Mouse (Mus musculus): ENCODE measurements around the gene Slc20a1. TPM values are rescaled to one million over a fixed set of nuclear protein-coding genes. Genes with fewer than 3 reads are reported as not detected.

Slc20a1 gene
- total and polyA plus RNA-seq, 3 experiments, result 10.1 to 15.9 (median 14.7) TPM

DNA sequence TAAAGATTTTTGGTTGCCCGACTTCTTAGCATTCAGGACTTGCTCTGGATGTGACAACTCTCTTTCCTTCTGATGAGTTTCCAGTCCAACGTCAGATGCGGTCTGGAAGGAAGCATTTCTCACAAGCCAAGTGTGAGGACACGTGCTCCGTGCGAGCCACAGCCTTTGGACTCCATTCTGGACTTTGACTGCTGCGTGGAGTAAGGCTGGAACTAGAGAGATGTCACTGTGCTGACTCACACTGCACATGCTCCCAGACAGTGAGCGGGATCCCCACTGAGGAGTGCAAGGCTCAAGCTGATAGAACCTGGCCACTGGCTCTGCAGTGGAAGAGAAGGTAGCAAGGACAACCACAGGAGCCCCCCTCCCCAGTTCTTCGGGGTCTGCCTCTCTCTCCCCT is 33.9 kb downstream of the Slc20a1 start:
- H3K27ac ChIP-seq, result no peak overlapping the region
- no peaks in the 10 kb centered on the region for H3K4me1 ChIP-seq (ENCODE audit: control insufficient read depth, insufficient read depth, low read length)

DNA sequence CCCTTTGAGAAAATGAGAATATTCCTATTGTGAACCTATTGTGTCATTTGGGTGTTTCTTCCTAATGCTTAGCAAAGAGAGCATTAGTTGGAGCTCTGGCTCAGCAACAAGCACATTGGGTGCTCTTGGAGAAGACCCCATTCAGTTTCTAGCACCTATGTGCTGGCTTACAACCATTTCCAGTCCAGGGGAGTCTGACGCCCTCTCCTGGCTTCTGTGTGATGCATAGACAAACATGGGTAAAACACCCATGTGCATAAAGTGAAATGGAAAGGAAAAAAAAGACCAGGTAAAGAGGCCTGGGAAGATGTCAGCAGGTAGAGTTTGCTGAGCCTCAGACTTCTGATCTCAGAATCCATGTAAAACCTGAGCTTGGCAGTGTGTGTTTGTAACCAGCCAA is 34.7 kb downstream of the Slc20a1 start:
- DNase-seq, result no peak
- intact Hi-C loops (cut with DNase I), result no loop called here
- H3K4me3 ChIP-seq, result no peak overlapping the region
- TF ChIP-seq EP300 (IDR thresholded peaks at IDR 0.05; ENCODE audit: insufficient read depth, low read depth, low read length) (no peak), POLR2A (IDR thresholded peaks at IDR 0.05; ENCODE audit: insufficient read depth, low read depth, low read length) (no peak)
- 94% methylated on average over 1 of the region's 1 CpGs for WGBS
- H3K36me3 ChIP-seq (ENCODE audit: control insufficient read depth, insufficient read depth, low read length), result no peaks in the 10 kb centered on the region
- H3K79me2 ChIP-seq (replicated peaks; ENCODE audit: control insufficient read depth, insufficient read depth, low read length), result no peaks in the 10 kb centered on the region
- no peak overlapping the region for H3K27ac ChIP-seq
- H3K9ac ChIP-seq (ENCODE audit: low read depth, low read length), result no peak overlapping the region
- no peaks in the 10 kb centered on the region for H3K27me3 ChIP-seq (ENCODE audit: control insufficient read depth, insufficient read depth, low read length)
- H3K4me1 ChIP-seq (ENCODE audit: control insufficient read depth, insufficient read depth, low read length), result no peaks in the 10 kb centered on the region

More for the DNA sequence above, 33.9 kb downstream of the Slc20a1 start:
- Histone ChIP-seq H3K9ac (ENCODE audit: low read depth, low read length) (no peak overlapping the region), H3K36me3 (ENCODE audit: control insufficient read depth, insufficient read depth, low read length) (no peaks in the 10 kb centered on the region), H3K79me2 (replicated peaks; ENCODE audit: control insufficient read depth, insufficient read depth, low read length) (no peaks in the 10 kb centered on the region), H3K4me3 (no peak overlapping the region), H3K27me3 (ENCODE audit: control insufficient read depth, insufficient read depth, low read length) (no peaks in the 10 kb centered on the region)
- WGBS, result 68% methylated on average over 9 of the region's 9 CpGs
- no peak for DNase-seq
- no peak for TF ChIP-seq CTCF (IDR thresholded peaks at IDR 0.05)
- no peak for TF ChIP-seq EP300 (IDR thresholded peaks at IDR 0.05; ENCODE audit: insufficient read depth, low read depth, low read length)
- no peak for TF ChIP-seq POLR2A (IDR thresholded peaks at IDR 0.05; ENCODE audit: insufficient read depth, low read depth, low read length)
- intact Hi-C loops (cut with DNase I), result no loop called here

DNA sequence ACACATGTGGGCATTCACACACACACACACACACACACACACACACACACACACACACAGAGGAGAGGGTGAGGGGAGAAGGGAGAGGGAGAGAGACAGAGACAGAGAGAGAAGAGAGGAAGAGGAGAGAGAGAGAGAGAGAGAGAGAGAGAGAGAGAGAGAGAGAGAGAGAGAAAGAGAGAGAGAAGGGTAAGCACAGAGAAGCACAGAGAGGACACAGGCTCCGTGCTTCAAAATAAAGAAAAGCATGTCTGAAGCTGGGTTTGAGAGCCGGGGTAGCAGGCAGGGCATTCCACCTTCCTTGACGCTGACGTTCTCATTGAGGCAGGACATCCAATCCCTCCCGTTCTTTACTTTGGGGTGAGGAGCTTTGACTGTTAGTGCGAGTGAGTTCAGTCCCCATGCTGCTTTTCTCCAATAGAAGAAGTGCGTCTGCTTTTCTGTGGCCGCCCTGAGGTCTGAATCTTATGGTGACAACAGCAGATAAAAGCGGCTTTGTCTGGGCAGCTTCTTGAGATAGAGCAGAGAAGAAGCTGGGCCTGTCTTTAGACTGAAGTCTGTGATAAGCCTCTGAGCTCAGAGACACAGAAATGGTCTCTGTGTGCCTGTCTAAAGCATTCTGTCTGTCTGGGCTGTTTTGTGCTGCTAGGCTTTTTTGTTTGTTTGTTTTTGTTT is 35.4 kb downstream of the Slc20a1 start:
- Histone ChIP-seq H3K4me3 (no peak overlapping the region), H3K27me3 (ENCODE audit: control insufficient read depth, insufficient read depth, low read length) (no peaks in the 10 kb centered on the region), H3K79me2 (replicated peaks; ENCODE audit: control insufficient read depth, insufficient read depth, low read length) (no peaks in the 10 kb centered on the region), H3K9ac (ENCODE audit: low read depth, low read length) (no peak overlapping the region), H3K27ac (no peak overlapping the region), H3K36me3 (ENCODE audit: control insufficient read depth, insufficient read depth, low read length) (no peaks in the 10 kb centered on the region), H3K4me1 (ENCODE audit: control insufficient read depth, insufficient read depth, low read length) (no peaks in the 10 kb centered on the region)
- no peak for DNase-seq
- 44% methylated on average over 9 of the region's 9 CpGs for WGBS
- no peak for TF ChIP-seq POLR2A (IDR thresholded peaks at IDR 0.05; ENCODE audit: insufficient read depth, low read depth, low read length)
- TF ChIP-seq CTCF (IDR thresholded peaks at IDR 0.05), result no peak
- TF ChIP-seq EP300 (IDR thresholded peaks at IDR 0.05; ENCODE audit: insufficient read depth, low read depth, low read length), result no peak
- intact Hi-C loops (cut with DNase I), result no loop called here

DNA sequence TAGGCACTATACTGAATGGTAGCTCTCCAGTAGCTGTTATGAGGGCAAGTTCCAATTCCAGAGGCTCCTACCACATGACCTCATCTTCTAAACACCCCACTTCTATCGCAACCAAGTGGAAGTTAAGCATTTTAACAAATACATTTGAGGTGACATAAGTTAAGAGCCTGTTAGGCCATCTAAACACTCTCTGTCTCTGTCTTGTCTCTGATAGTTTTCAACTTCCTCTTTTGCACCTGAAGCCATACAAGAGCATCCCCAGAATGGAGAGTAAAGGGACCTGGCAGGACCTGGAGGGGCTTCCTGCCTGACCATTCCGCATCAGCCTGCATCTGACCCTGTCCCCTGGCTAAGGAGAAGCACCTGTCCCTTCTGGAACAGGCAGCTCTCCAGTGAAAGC is 36.2 kb downstream of the Slc20a1 start:
- no peaks in the 10 kb centered on the region for H3K36me3 ChIP-seq (ENCODE audit: control insufficient read depth, insufficient read depth, low read length)
- H3K79me2 ChIP-seq (replicated peaks; ENCODE audit: control insufficient read depth, insufficient read depth, low read length), result no peaks in the 10 kb centered on the region
- intact Hi-C loops (cut with DNase I), result no loop called here
- no peak overlapping the region for H3K9ac ChIP-seq (ENCODE audit: low read depth, low read length)
- TF ChIP-seq CTCF (IDR thresholded peaks at IDR 0.05) (no peak), EP300 (IDR thresholded peaks at IDR 0.05; ENCODE audit: insufficient read depth, low read depth, low read length) (no peak), POLR2A (IDR thresholded peaks at IDR 0.05; ENCODE audit: insufficient read depth, low read depth, low read length) (no peak)
- DNase-seq, result no peak
- no peak overlapping the region for H3K27ac ChIP-seq
- H3K4me3 ChIP-seq, result no peak overlapping the region
- H3K27me3 ChIP-seq (ENCODE audit: control insufficient read depth, insufficient read depth, low read length), result no peaks in the 10 kb centered on the region
- H3K4me1 ChIP-seq (ENCODE audit: control insufficient read depth, insufficient read depth, low read length), result no peaks in the 10 kb centered on the region
- 68% methylated on average over 2 of the region's 2 CpGs for WGBS

DNA sequence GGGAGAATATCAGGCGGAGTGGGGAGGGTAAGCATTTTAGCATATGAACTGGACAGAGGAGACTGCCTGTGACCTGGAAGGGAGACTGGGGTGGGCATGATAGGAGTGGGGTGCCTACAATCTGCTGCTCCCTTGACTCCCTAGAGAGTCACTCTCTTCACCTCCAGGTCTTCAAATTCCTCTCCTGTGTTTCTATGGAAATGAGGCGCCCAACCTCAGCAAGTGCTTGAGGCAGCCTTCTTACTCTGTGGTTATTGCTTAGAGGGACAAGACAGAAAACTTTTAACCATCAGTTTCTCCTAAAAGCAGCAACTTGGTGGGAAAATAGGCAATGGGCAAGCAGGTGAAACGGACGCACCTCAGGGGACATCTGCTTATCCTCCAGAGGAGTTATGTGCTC is 38.0 kb downstream of the Slc20a1 start:
- no peaks in the 10 kb centered on the region for H3K36me3 ChIP-seq (ENCODE audit: control insufficient read depth, insufficient read depth, low read length)
- no peaks in the 10 kb centered on the region for H3K27me3 ChIP-seq (ENCODE audit: control insufficient read depth, insufficient read depth, low read length)
- H3K79me2 ChIP-seq (replicated peaks; ENCODE audit: control insufficient read depth, insufficient read depth, low read length), result no peaks in the 10 kb centered on the region
- H3K27ac ChIP-seq, result no peak overlapping the region
- DNase-seq, result no peak
- intact Hi-C loops (cut with DNase I), result no loop called here
- H3K4me1 ChIP-seq (ENCODE audit: control insufficient read depth, insufficient read depth, low read length), result no peaks in the 10 kb centered on the region
- TF ChIP-seq CTCF (IDR thresholded peaks at IDR 0.05) (no peak), EP300 (IDR thresholded peaks at IDR 0.05; ENCODE audit: insufficient read depth, low read depth, low read length) (no peak), POLR2A (IDR thresholded peaks at IDR 0.05; ENCODE audit: insufficient read depth, low read depth, low read length) (no peak)
- no peak overlapping the region for H3K4me3 ChIP-seq
- H3K9ac ChIP-seq (ENCODE audit: low read depth, low read length), result no peak overlapping the region
- WGBS, result 93% methylated on average over 4 of the region's 4 CpGs

DNA sequence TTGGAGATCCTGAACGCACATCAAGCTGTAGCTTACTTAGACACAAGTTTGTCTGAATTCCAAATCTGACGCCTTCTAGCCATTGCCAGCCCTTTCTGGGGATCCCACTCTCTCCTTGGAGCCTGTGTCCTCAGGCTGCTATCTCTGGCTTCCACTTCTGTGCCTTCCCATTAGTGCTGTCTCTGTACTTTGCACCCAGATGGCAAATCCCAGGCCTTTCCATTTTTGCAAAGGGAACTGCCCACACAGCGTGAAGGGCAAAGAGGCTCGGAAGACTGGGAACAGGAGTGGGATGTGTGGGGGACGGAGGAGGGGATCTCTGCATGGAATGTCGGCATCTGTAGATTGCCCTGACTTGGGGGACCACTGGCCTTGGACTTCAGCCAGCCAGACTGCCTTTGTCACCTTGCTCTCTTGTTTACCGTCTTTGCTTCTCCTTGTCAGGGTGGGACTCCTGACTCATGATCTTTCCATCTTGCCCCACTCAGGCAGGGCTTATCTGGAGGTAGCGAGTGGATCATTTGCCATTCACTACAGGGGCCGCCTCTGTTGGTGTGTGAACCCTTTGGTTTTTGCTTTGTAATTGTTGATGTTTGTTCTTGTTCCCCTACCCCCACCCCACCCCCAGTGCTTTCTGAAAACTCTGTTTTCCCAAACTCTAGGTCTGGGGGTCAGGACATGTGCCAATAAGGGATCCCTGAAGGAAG is 42.3 kb downstream of the Slc20a1 start:
- no peak for DNase-seq
- no peak for TF ChIP-seq POLR2A (IDR thresholded peaks at IDR 0.05; ENCODE audit: insufficient read depth, low read depth, low read length)
- no peak overlapping the region for H3K4me3 ChIP-seq
- H3K27ac ChIP-seq, result no peak overlapping the region
- no peaks in the 10 kb centered on the region for H3K79me2 ChIP-seq (replicated peaks; ENCODE audit: control insufficient read depth, insufficient read depth, low read length)
- no peak overlapping the region for H3K9ac ChIP-seq (ENCODE audit: low read depth, low read length)
- no peaks in the 10 kb centered on the region for H3K27me3 ChIP-seq (ENCODE audit: control insufficient read depth, insufficient read depth, low read length)
- intact Hi-C loops (cut with DNase I), result no loop called here
- H3K4me1 ChIP-seq (ENCODE audit: control insufficient read depth, insufficient read depth, low read length), result no peaks in the 10 kb centered on the region
- WGBS, result 76% methylated on average over 9 of the region's 9 CpGs
- H3K36me3 ChIP-seq (ENCODE audit: control insufficient read depth, insufficient read depth, low read length), result no peaks in the 10 kb centered on the region
